Mouse (Mus musculus): ENCODE measurements at regions not wholly inside any gene's neighbourhood (a gene's known extent, or its start where the extent isn't known, plus 50 kb on each side); places are given as distances from the start of the nearest gene placed in this dataset.

DNA sequence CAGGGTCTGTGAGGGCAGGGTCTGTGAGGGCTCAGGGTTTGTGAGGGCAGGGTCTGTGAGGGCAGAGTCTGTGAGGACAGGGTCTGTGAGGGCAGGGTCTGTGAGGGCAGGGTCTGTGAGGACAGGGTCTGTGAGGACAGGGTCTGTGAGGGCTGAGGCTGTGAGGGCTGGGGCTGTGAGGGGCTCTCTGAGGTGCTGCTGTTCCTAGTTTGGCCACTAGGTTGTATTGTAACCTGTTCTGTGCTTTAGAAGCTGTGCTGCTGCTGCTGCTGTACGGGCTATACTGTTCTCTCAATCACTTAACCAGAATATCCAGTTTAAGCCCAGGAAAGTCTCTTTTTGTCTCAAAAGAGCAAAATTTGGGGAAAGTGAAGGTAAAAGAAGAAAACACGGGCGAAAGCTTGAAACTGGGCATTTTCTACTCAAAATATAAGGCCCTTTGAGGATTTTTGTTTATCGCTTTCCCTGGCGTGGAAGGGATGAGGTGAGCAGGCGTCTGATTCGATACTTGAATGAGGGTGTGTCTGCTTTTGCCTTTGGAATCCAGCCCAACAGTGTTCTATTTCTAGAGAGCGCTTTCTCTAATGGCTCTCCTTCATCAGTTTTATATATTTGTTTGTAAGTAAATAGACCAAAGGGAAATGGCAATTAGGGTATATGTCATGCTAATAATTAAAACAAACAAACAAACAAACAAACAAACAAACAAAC, 363.8 kb upstream of the Nr5a2 start:
- no peaks in the 10 kb centered on the region for H3K36me3 ChIP-seq (ENCODE audit: control insufficient read depth, insufficient read depth, low read length, poor library complexity, severe bottlenecking)
- H3K4me1 ChIP-seq (ENCODE audit: control insufficient read depth in 2 of 2, insufficient read depth in 2 of 2, low read length in 2 of 2, poor library complexity in 1 of 2) = no peaks in the 10 kb centered on the region
- H3K4me3 ChIP-seq (ENCODE audit: insufficient read depth in 1 of 2, low read depth in 1 of 2, low read length in 2 of 2, poor library complexity in 1 of 2, severe bottlenecking in 1 of 2) = peak overlapping the region in 1 of 2 experiments; percentile 63; a peak in 3 of 4 replicates
- in situ Hi-C loops (cut with MboI; ENCODE audit: low sequenced_read_pairs in 2 of 2, unreplicated experiment in 2 of 2) = no loop called here
- no peak overlapping the region for H3K9ac ChIP-seq (ENCODE audit: insufficient read depth, low read depth, low read length, poor library complexity, severe bottlenecking)
- DNase-seq (ENCODE audit: low read depth, low spot score) = peak; percentile 94
- H3K9me3 ChIP-seq (ENCODE audit: control insufficient read depth, insufficient read depth, low read depth, low read length) = no peaks in the 10 kb centered on the region
- H3K27ac ChIP-seq (ENCODE audit: insufficient read depth, low read depth, low read length, poor library complexity, severe bottlenecking) = no peak overlapping the region
- no peak for TF ChIP-seq HCFC1 (IDR thresholded peaks at IDR 0.05; ENCODE audit: borderline replicate concordance, insufficient read depth, low read length)
- no peak for TF ChIP-seq ZC3H11A (IDR thresholded peaks at IDR 0.05; ENCODE audit: borderline replicate concordance, low read depth, low read length)
- TF ChIP-seq MAFK (IDR thresholded peaks at IDR 0.05; ENCODE audit: insufficient read depth, low read depth, low read length) = no peak
- no peak for TF ChIP-seq ZNF384 (IDR thresholded peaks at IDR 0.05; ENCODE audit: low read depth, low read length)
- TF ChIP-seq CHD2 (IDR thresholded peaks at IDR 0.05; ENCODE audit: low read depth, low read length) = no peak

DNA sequence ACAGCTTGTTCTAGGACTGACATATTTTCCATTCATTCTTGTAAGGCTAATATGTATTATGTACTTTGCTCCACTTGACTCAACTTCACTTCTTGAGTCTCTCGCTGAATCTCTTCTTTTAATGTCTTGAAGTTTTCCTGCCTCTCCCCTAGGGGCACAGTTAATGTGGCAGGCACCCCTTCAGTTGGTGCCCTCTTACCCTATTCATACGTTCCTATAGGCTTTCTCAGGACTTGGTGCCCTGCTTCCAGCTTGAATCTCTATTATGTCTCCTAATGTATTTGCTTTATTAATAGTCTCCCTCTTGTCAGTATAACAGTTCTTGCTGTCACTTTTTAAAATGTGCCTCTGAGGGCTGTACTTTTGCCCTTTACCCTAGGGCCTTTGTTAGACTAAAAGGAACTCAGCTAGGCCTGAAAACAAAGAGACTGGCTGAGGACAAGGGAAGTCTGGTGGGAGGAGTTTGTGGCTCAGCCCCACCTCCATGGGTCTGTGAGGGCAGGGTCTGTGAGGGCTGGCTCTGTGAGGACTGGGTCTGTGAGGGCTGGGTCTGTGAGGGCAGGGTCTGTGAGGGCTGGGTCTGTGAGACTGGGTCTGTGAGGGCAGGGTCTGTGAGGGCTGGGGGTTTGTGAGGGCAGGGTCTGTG, 362.9 kb upstream of the Nr5a2 start:
- Histone ChIP-seq H3K9me3 (ENCODE audit: control insufficient read depth, insufficient read depth, low read depth, low read length) (no peaks in the 10 kb centered on the region), H3K36me3 (ENCODE audit: control insufficient read depth, insufficient read depth, low read length, poor library complexity, severe bottlenecking) (no peaks in the 10 kb centered on the region), H3K4me1 (ENCODE audit: control insufficient read depth in 2 of 2, insufficient read depth in 2 of 2, low read length in 2 of 2, poor library complexity in 1 of 2) (no peaks in the 10 kb centered on the region), H3K4me3 (ENCODE audit: insufficient read depth in 1 of 2, low read depth in 1 of 2, low read length in 2 of 2, poor library complexity in 1 of 2, severe bottlenecking in 1 of 2) (no peak overlapping the region), H3K9ac (ENCODE audit: insufficient read depth, low read depth, low read length, poor library complexity, severe bottlenecking) (no peak overlapping the region), H3K27ac (ENCODE audit: insufficient read depth, low read depth, low read length, poor library complexity, severe bottlenecking) (no peak overlapping the region)
- TF ChIP-seq HCFC1 (IDR thresholded peaks at IDR 0.05; ENCODE audit: borderline replicate concordance, insufficient read depth, low read length) (no peak), ZNF384 (IDR thresholded peaks at IDR 0.05; ENCODE audit: low read depth, low read length) (no peak), MAFK (IDR thresholded peaks at IDR 0.05; ENCODE audit: insufficient read depth, low read depth, low read length) (no peak), ZC3H11A (IDR thresholded peaks at IDR 0.05; ENCODE audit: borderline replicate concordance, low read depth, low read length) (no peak), CHD2 (IDR thresholded peaks at IDR 0.05; ENCODE audit: low read depth, low read length) (no peak)
- peak; percentile 16 for DNase-seq (ENCODE audit: low read depth, low spot score)
- in situ Hi-C loops (cut with MboI; ENCODE audit: low sequenced_read_pairs in 2 of 2, unreplicated experiment in 2 of 2) = no loop called here

DNA sequence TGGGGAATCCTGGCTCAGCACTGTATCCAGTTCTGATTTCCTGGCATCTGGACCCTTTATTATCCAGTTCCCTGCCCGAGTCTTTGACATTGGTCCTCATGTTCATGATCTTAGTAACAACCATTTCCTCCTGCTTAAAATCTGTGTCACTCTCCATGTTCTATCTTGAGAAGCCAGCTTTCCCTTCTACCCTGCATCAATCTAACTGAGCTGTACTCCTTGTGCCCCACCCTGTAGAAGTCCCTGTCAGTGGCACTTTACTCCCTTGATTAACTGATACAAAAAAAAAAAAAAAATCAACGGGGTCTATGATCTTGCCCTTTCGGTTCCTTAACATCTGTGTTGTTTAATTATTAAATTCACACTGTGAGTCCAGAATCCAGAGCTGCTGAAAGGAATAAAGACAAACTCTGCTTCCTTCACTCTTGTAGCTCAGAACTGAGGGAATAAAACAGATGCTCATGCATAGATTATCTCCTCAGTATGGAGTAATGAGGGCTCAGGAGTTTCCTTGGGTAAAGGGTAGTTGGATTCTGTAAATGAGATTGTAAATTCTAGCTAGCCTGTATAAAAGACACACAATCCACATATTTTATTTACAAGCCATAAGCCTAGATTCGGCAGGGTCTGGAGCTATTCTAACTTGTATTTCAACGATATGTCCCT, 342.6 kb upstream of the Nr5a2 start:
- in situ Hi-C loops (cut with MboI; ENCODE audit: low sequenced_read_pairs in 2 of 2, unreplicated experiment in 2 of 2) = no loop called here
- DNase-seq (ENCODE audit: low read depth, low spot score) = no peak

DNA sequence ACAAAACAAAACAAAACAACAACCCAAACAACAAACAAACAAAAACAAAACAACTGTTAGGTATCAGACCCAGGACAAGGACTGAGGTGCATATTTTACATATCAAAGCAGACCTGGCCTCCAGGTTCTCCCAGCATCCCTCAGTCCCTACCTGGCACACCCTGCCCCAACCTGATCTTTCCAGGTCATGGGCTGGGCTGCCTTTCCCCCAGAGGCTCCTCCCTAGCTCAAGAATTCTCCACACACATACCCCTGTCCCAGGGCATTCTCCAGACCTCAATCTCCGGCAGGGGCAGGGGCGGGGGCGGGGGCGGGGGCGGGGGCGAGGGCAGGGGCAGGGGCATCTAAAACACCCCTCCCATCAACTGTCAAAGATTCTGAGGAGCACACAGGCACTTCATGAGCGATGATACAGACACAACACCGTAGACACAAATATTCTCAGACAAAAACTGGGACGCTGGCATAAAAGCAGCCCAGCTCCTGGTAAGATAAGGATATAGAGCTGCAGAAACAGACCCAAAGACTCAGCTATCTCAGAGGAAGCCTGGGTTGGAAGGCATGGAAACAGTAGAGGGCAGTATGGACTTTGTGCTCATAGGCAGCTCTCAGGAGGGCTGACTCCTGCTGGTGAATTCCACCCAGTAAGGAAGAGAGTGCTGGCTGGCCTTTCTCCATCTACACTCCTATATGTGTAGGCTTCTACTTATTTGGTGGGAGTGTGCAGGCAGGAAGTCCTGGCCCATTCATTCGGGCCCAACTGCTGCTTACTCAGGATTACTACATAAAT, 337.7 kb upstream of the Nr5a2 start:
- no peak overlapping the region for H3K4me3 ChIP-seq (ENCODE audit: insufficient read depth in 1 of 2, low read depth in 1 of 2, low read length in 2 of 2, poor library complexity in 1 of 2, severe bottlenecking in 1 of 2)
- peaks cover 0 to 2% of the 10 kb centered on the region in 2 experiments; a peak in 1 of 4 replicates for H3K4me1 ChIP-seq (ENCODE audit: control insufficient read depth in 2 of 2, insufficient read depth in 2 of 2, low read length in 2 of 2, poor library complexity in 1 of 2)
- no peak overlapping the region for H3K9ac ChIP-seq (ENCODE audit: insufficient read depth, low read depth, low read length, poor library complexity, severe bottlenecking)
- H3K27ac ChIP-seq (ENCODE audit: insufficient read depth, low read depth, low read length, poor library complexity, severe bottlenecking) = no peak overlapping the region
- DNase-seq (ENCODE audit: low read depth, low spot score) = no peak
- TF ChIP-seq ZC3H11A (IDR thresholded peaks at IDR 0.05; ENCODE audit: borderline replicate concordance, low read depth, low read length) (no peak; the same call in 1 of the 2 replicates), HCFC1 (IDR thresholded peaks at IDR 0.05; ENCODE audit: borderline replicate concordance, insufficient read depth, low read length) (no peak), MAFK (IDR thresholded peaks at IDR 0.05; ENCODE audit: insufficient read depth, low read depth, low read length) (no peak)
- H3K9me3 ChIP-seq (ENCODE audit: control insufficient read depth, insufficient read depth, low read depth, low read length) = no peaks in the 10 kb centered on the region
- in situ Hi-C loops (cut with MboI; ENCODE audit: low sequenced_read_pairs in 2 of 2, unreplicated experiment in 2 of 2) = no loop called here
- no peaks in the 10 kb centered on the region for H3K36me3 ChIP-seq (ENCODE audit: control insufficient read depth, insufficient read depth, low read length, poor library complexity, severe bottlenecking)

More for the DNA sequence above, 342.6 kb upstream of the Nr5a2 start:
- Histone ChIP-seq H3K36me3 (ENCODE audit: control insufficient read depth, insufficient read depth, low read length, poor library complexity, severe bottlenecking) (no peaks in the 10 kb centered on the region), H3K9ac (ENCODE audit: insufficient read depth, low read depth, low read length, poor library complexity, severe bottlenecking) (no peak overlapping the region), H3K27ac (ENCODE audit: insufficient read depth, low read depth, low read length, poor library complexity, severe bottlenecking) (no peak overlapping the region), H3K9me3 (ENCODE audit: control insufficient read depth, insufficient read depth, low read depth, low read length) (no peaks in the 10 kb centered on the region), H3K4me1 (ENCODE audit: control insufficient read depth in 2 of 2, insufficient read depth in 2 of 2, low read length in 2 of 2, poor library complexity in 1 of 2) (peaks cover 0 to 2% of the 10 kb centered on the region in 2 experiments; a peak in 1 of 4 replicates), H3K4me3 (ENCODE audit: insufficient read depth in 1 of 2, low read depth in 1 of 2, low read length in 2 of 2, poor library complexity in 1 of 2, severe bottlenecking in 1 of 2) (no peak overlapping the region)
- TF ChIP-seq MAFK (IDR thresholded peaks at IDR 0.05; ENCODE audit: insufficient read depth, low read depth, low read length) (no peak), HCFC1 (IDR thresholded peaks at IDR 0.05; ENCODE audit: borderline replicate concordance, insufficient read depth, low read length) (no peak), ZNF384 (IDR thresholded peaks at IDR 0.05; ENCODE audit: low read depth, low read length) (no peak), CHD2 (IDR thresholded peaks at IDR 0.05; ENCODE audit: low read depth, low read length) (no peak), ZC3H11A (IDR thresholded peaks at IDR 0.05; ENCODE audit: borderline replicate concordance, low read depth, low read length) (no peak)

All from ES-E14 (cell line).